Mouse (Mus musculus) thymus, adult 2 months (tissue): ENCODE results near the gene Copz1. TPM values are rescaled to one million over a fixed set of nuclear protein-coding genes. Genes with fewer than 3 reads are reported as not detected.
A peak's percentile ranks its signal among the peaks of the same experiment; 100 is the strongest.

Experiments used
- DNase-seq: peaks from one replicate; pipeline ENCODE4 v3.0.0; 2021
- H3K27ac ChIP-seq: fragments of 200-500 bp; 2 replicates; pipeline ENCODE4 v1.5.1; 2012; ENCODE audit warnings: low read length, control low read depth; ENCODE audit not compliant: control insufficient read depth, insufficient read depth
- H3K27me3 ChIP-seq: fragments of 200-500 bp; 2 replicates; pipeline ENCODE4 v1.6.1; 2012; ENCODE audit warnings: mild to moderate bottlenecking, low read length, moderate library complexity, mixed read lengths; ENCODE audit not compliant: control insufficient read depth, insufficient read depth
- H3K36me3 ChIP-seq: fragments of 200-500 bp; 2 replicates; pipeline ENCODE4 v1.6.1; 2012; ENCODE audit warnings: mild to moderate bottlenecking, low read length, moderate library complexity; ENCODE audit not compliant: control insufficient read depth, insufficient read depth
- H3K4me1 ChIP-seq: fragments of 200-500 bp; replicated peaks from 2 replicates; pipeline ENCODE4 v1.6.1; 2012; ENCODE audit warnings: low read length; ENCODE audit not compliant: control insufficient read depth, insufficient read depth
- H3K4me3 ChIP-seq: fragments of 200-500 bp; 2 replicates; pipeline ENCODE4 v1.5.1; 2012; ENCODE audit warnings: mild to moderate bottlenecking, low read length, control low read depth, moderate library complexity; ENCODE audit not compliant: control insufficient read depth, insufficient read depth
- CTCF ChIP-seq: fragments of 200-500 bp; IDR thresholded peaks from 2 replicates; pipeline ENCODE4 v1.5.1; 2012; ENCODE audit warnings: mild to moderate bottlenecking, control low read depth, low read length, moderate library complexity, borderline replicate concordance; ENCODE audit not compliant: control insufficient read depth, poor library complexity, insufficient read depth; ENCODE audit errors: extremely low read depth
- POLR2A ChIP-seq: fragments of 200-500 bp; IDR thresholded peaks from 2 replicates; pipeline ENCODE4 v1.6.1; 2012; ENCODE audit warnings: mild to moderate bottlenecking, low read length, control low read depth, moderate library complexity; ENCODE audit not compliant: control insufficient read depth, poor library complexity, insufficient read depth; ENCODE audit errors: extremely low read depth
- WGBS: fragments of 180-500 bp; shearing (Covaris S2); methylation state at CpG from one replicate; pipeline ENCODE4 v1.1.7; 2018; 5-methylcytosine and 5-hydroxymethylcytosine counted together
- polyA plus RNA-seq: library from polyadenylated mRNA; depleted of rRNA; stranded (reverse); fragments of >200 nt; gene quantifications from 2 replicates; pipeline ENCODE4 v1.2.3, GENCODE M21; 2012

Gene Copz1
- polyA plus RNA-seq, 1 experiment: 124 TPM

DNA sequence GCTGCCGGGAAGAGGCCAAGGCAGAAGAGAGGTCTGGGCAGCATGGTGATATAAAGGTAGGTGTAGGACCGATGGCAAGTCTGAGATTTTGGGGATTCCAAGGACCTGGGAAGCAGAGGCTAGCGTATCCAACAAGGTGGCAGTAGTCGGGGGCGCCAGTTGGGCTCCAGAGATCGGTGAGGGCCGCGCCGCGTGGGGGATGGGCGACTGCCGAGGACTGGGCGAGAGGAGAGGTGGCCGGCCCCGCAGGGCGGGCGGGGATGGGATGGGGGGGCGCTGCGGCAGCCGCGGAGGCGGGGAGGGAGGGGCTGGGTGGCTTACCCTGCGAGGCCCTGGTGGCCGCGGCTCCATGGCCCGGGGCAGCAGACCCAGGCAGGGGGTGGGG is 50.5 kb downstream of the Copz1 start:
- TF ChIP-seq POLR2A: no peak
- no peak for TF ChIP-seq CTCF
- 14% methylated on average over 25 of the region's 26 CpGs for WGBS

DNA sequence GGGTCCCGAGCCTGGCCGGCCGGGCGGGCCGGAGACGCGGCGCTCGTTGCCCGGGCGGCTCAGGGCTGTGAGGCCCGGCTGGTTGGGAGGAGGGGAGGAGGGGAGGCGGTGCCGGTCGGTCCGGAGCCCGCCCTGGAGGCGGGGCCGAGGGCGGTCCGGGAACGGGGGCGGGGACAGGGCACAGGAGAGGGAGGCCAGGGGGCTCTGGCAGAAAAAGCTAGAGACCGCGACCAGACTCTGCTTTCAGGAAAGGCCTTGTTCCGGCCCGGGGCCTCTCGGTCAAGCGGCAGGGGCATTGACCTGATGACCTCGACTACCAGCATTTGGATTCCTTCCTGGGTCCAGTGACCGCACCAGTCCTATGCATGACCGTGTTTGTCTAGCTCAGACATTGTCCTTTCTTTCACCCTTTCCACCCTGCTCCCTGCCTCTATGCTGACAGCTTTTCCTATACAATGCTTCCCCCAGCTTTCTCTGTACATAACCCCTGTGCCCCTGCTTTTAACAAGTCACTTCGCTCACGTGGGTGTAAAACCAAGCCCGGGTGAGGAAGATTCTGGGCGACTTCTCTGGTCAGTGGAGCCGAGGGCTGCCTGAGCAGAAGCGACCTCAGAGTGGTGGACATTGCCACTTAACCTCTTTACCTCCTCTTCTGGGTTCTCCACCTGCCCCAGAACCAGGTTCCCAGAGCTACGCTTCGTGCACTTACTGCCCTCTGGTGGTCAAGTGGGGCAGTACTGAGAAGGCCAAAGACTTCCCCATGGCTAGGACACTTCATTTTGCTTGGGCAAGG is 51.1 kb downstream of the Copz1 start:
- Histone ChIP-seq H3K36me3 (no peaks in the 10 kb centered on the region), H3K4me1 (peaks cover 9% of the 10 kb centered on the region), H3K27me3 (no peaks in the 10 kb centered on the region), H3K4me3 (peak overlapping the region; percentile 38), H3K27ac (no peak overlapping the region)
- no peak for TF ChIP-seq POLR2A
- TF ChIP-seq CTCF: peak; percentile 91
- peak; percentile 82 for DNase-seq
- 3% methylated on average over 40 of the region's 40 CpGs for WGBS

More for the DNA sequence above, 50.5 kb downstream of the Copz1 start:
- Histone ChIP-seq H3K4me3 (peak overlapping the region; percentile 38), H3K27me3 (no peaks in the 10 kb centered on the region), H3K27ac (no peak overlapping the region), H3K4me1 (peaks cover 9% of the 10 kb centered on the region), H3K36me3 (no peaks in the 10 kb centered on the region)
- DNase-seq: peak; percentile 36

DNA sequence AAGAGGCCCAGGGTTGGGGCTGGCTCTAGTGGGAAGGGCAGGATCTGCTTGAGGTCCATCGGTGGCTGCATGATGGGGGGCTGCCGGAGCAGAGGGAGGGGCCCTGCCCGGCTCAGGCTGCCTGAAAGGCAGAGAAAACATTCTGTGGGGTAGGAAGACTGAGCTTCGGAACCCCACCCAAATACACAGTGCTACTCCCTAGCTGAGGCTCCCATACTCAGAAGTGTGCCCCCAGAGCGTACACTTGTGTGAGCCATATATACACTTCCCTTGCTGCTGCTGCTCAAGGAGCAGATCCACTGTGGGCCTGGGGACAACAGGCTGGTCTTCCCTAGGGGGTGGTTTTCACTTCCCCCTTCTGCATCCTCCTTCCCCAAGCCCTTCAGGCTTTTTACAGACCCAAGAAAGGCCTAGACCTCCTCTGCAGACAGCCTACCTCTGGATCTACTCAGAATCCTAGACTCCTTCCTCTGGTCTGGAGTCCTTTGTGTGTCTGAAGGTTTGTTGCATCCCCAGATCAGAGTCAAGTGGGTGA is 60.6 kb downstream of the Copz1 start:
- Histone ChIP-seq H3K27me3 (no peaks in the 10 kb centered on the region), H3K4me1 (peaks cover 11% of the 10 kb centered on the region), H3K27ac (no peak overlapping the region), H3K4me3 (no peak overlapping the region), H3K36me3 (no peaks in the 10 kb centered on the region)
- no peak for DNase-seq
- no peak for TF ChIP-seq POLR2A
- no peak for TF ChIP-seq CTCF
- WGBS: 61% methylated on average over 5 of the region's 5 CpGs

DNA sequence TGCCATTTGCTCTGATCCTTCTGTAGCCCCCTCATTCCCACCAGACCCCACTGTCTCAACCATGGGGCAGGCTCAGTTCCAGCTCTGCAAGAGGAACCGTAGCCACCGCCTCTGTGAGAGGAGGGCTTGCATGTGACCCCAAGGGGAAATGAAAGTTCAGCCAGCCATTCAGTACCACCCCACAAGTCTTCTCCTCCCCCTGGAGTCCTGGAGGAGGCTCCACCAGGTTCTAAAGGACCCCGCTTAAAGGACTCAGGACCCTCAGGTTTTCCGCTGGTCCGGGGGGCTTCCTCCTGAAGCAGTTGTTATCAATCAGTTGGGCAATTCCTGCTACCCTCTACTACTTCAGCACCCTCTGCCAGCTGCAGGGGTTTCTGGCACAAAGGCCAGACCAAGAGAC is 61.2 kb downstream of the Copz1 start:
- Histone ChIP-seq H3K36me3 (no peaks in the 10 kb centered on the region), H3K27ac (no peak overlapping the region; the same call in 1 of the 2 replicates), H3K27me3 (no peaks in the 10 kb centered on the region), H3K4me1 (peaks cover 17% of the 10 kb centered on the region), H3K4me3 (no peak overlapping the region)
- DNase-seq: no peak
- 57% methylated on average over 5 of the region's 5 CpGs for WGBS
- TF ChIP-seq CTCF (no peak), POLR2A (no peak)

DNA sequence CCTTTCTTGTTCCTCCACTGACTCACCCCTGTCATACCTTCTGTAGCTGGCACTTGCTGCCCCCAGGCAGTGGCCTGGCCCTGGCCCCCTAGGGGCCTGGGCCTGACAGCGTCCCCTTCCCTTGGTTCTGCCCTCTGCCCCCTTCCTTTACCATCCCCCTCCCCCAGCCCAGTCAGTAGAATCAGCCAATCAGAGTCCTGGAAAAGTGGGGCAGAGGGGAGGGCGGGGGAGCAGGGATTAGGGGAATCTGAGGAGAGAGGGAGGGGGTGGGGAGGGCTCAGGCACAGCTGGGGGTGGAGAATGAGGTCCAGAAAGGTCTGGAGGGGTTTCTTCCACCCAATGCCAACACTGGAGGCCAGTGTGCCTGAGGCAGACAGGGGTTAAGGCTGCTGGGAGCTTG is 61.7 kb downstream of the Copz1 start:
- peaks cover 22% of the 10 kb centered on the region for H3K4me1 ChIP-seq
- no peak overlapping the region; the same call in 1 of the 2 replicates for H3K27ac ChIP-seq
- no peak for DNase-seq
- WGBS: 65% methylated on average over 2 of the region's 2 CpGs
- H3K27me3 ChIP-seq: no peaks in the 10 kb centered on the region
- H3K36me3 ChIP-seq: no peaks in the 10 kb centered on the region
- TF ChIP-seq POLR2A (no peak), CTCF (no peak)
- no peak overlapping the region for H3K4me3 ChIP-seq

DNA sequence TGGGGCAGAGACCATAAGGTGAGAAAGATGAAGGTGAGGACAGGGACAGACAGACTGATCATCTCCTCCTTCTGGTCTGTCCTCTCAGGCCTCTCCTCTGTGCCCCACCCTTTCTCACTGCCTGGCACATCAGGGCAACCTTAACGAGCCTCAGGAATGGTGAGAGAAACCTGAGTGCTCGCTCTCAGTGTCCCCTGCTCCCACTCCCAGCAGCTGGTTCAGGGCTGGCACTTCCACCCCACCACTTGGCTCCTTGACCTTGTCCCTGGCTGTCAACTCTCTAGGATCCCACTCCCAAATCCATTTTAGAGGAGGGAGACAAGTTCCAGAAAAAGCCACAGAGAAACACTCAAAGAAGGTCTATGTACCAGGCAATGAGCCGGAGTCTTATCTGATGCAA is 62.5 kb downstream of the Copz1 start:
- Histone ChIP-seq H3K36me3 (no peaks in the 10 kb centered on the region), H3K4me3 (no peak overlapping the region), H3K27me3 (no peaks in the 10 kb centered on the region), H3K4me1 (peaks cover 27% of the 10 kb centered on the region), H3K27ac (no peak overlapping the region)
- no peak for DNase-seq
- no peak for TF ChIP-seq CTCF
- TF ChIP-seq POLR2A: no peak
- 92% methylated on average over 3 of the region's 3 CpGs for WGBS

DNA sequence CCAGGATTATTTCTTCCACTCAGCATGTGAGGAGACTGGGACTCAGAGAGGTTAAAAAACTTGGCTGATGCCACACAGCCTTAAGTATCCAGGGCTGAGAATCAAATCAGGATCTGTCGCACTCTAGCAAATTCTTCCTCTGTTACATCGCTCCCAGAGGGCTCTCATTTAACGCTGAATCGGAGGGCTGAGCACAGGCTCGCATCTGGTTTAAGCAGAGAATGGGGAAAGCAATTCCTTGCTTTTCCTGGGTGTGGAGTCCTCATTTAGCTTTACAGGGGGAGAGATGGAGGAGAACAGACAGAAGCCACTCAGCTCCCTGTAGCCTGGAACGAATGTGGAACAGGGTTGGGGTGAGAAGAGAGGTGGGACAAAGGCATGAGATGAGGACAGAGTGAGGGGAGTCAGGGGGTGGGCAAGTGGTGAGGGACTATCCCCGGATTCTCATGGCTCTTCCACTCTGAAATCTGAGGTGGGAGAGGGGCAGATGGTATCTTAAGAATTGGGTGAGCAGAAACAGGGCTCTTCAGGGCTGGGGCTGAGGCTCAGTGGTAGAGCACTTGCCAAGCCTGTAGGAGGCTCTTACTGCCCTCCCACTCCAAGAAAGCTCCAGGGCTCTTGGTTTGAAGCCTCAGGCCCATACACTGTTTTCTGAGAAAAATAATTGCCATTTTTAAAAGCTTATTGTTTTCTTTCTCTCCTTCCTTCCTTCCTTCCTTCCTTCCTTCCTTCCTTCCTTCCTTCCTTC is 63.1 kb downstream of the Copz1 start:
- H3K27me3 ChIP-seq: no peaks in the 10 kb centered on the region
- no peak for DNase-seq
- TF ChIP-seq POLR2A (no peak), CTCF (no peak)
- no peak overlapping the region for H3K27ac ChIP-seq
- peaks cover 31% of the 10 kb centered on the region for H3K4me1 ChIP-seq
- H3K4me3 ChIP-seq: no peak overlapping the region
- 90% methylated on average over 7 of the region's 7 CpGs for WGBS
- H3K36me3 ChIP-seq: no peaks in the 10 kb centered on the region
